Mouse (Mus musculus): ENCODE measurements around the gene Pde10a. TPM values are rescaled to one million over a fixed set of nuclear protein-coding genes. Genes with fewer than 3 reads are reported as not detected.
A peak's percentile ranks its signal among the peaks of the same experiment; 100 is the strongest.

Pde10a gene
- polyA plus RNA-seq, 1 experiment from 2014 or later, result 24.5 TPM

- H3K4me3 ChIP-seq (replicated peaks; ENCODE audit: low read length), result no peak overlapping the region
- H3K4me1 ChIP-seq (replicated peaks; ENCODE audit: control insufficient read depth, insufficient read depth, low read length), result peaks cover 14% of the 10 kb centered on the region
- 0 out of 2 replicates have a peak overlapping the region, but pooled peaks have one; percentile 6 for H3K27ac ChIP-seq (ENCODE audit: low read length)
- no peaks in the 10 kb centered on the region for H3K9me3 ChIP-seq (ENCODE audit: control insufficient read depth, low read length)
- ATAC-seq, result no peak
- H3K36me3 ChIP-seq (ENCODE audit: control insufficient read depth, insufficient read depth), result peaks cover 15% of the 10 kb centered on the region
- H3K4me2 ChIP-seq (ENCODE audit: low read length), result no peak overlapping the region
- H3K27me3 ChIP-seq (replicated peaks; ENCODE audit: control insufficient read depth, insufficient read depth, low read length), result no peaks in the 10 kb centered on the region
- no peak overlapping the region for H3K9ac ChIP-seq (replicated peaks; ENCODE audit: low read depth, low read length)
- 12% methylated on average over 12 of the region's 12 CpGs for WGBS
Observed at GRCm38 (mm10) chr17:8972152-8972854, 447.1 kb downstream of the Pde10a start.

- Histone ChIP-seq H3K4me3 (replicated peaks; ENCODE audit: low read length) (no peak overlapping the region), H3K4me1 (replicated peaks; ENCODE audit: control insufficient read depth, insufficient read depth, low read length) (peaks cover 14% of the 10 kb centered on the region), H3K9ac (replicated peaks; ENCODE audit: low read depth, low read length) (no peak overlapping the region), H3K9me3 (ENCODE audit: control insufficient read depth, low read length) (no peaks in the 10 kb centered on the region), H3K4me2 (ENCODE audit: low read length) (no peak overlapping the region), H3K36me3 (ENCODE audit: control insufficient read depth, insufficient read depth) (peaks cover 11% of the 10 kb centered on the region), H3K27me3 (replicated peaks; ENCODE audit: control insufficient read depth, insufficient read depth, low read length) (no peaks in the 10 kb centered on the region), H3K27ac (ENCODE audit: low read length) (no peak overlapping the region)
- 78% methylated on average over 5 of the region's 5 CpGs for WGBS
- no peak for ATAC-seq
Observed at GRCm38 (mm10) chr17:8973331-8973730, 448.2 kb downstream of the Pde10a start.

GRCm38 (mm10) chr17:8974423-8974822, 449.3 kb downstream of the Pde10a start:
- Histone ChIP-seq H3K36me3 (ENCODE audit: control insufficient read depth, insufficient read depth) (peaks cover 14% of the 10 kb centered on the region), H3K4me3 (replicated peaks; ENCODE audit: low read length) (no peak overlapping the region), H3K4me1 (replicated peaks; ENCODE audit: control insufficient read depth, insufficient read depth, low read length) (peaks cover 14% of the 10 kb centered on the region), H3K27ac (ENCODE audit: low read length) (no peak overlapping the region), H3K9me3 (ENCODE audit: control insufficient read depth, low read length) (no peaks in the 10 kb centered on the region), H3K9ac (replicated peaks; ENCODE audit: low read depth, low read length) (no peak overlapping the region), H3K4me2 (ENCODE audit: low read length) (no peak overlapping the region), H3K27me3 (replicated peaks; ENCODE audit: control insufficient read depth, insufficient read depth, low read length) (no peaks in the 10 kb centered on the region)
- no peak for ATAC-seq
- WGBS, result 42% methylated on average over 7 of the region's 7 CpGs

- no peak overlapping the region for H3K4me3 ChIP-seq (replicated peaks; ENCODE audit: low read length)
- peaks cover 14% of the 10 kb centered on the region for H3K4me1 ChIP-seq (replicated peaks; ENCODE audit: control insufficient read depth, insufficient read depth, low read length)
- H3K27ac ChIP-seq (ENCODE audit: low read length), result no peak overlapping the region
- no peak overlapping the region for H3K9ac ChIP-seq (replicated peaks; ENCODE audit: low read depth, low read length)
- 78% methylated on average over 6 of the region's 6 CpGs for WGBS
- no peaks in the 10 kb centered on the region for H3K9me3 ChIP-seq (ENCODE audit: control insufficient read depth, low read length)
- H3K36me3 ChIP-seq (ENCODE audit: control insufficient read depth, insufficient read depth), result peaks cover 14% of the 10 kb centered on the region
- no peak overlapping the region for H3K4me2 ChIP-seq (ENCODE audit: low read length)
- ATAC-seq, result no peak
- H3K27me3 ChIP-seq (replicated peaks; ENCODE audit: control insufficient read depth, insufficient read depth, low read length), result no peaks in the 10 kb centered on the region
Observed at GRCm38 (mm10) chr17:8974823-8975397, 449.7 kb downstream of the Pde10a start.

GRCm38 (mm10) chr17:8976745-8977144, 451.6 kb downstream of the Pde10a start:
- no peak for ATAC-seq
- WGBS, result 85% methylated on average over 6 of the region's 6 CpGs
- H3K36me3 ChIP-seq (ENCODE audit: control insufficient read depth, insufficient read depth), result peaks cover 14% of the 10 kb centered on the region; the same call in 1 of the 2 replicates

GRCm38 (mm10) chr17:8977271-8977670, 452.1 kb downstream of the Pde10a start:
- no peak overlapping the region for H3K9ac ChIP-seq (replicated peaks; ENCODE audit: low read depth, low read length)
- no peak for ATAC-seq
- no peaks in the 10 kb centered on the region for H3K27me3 ChIP-seq (replicated peaks; ENCODE audit: control insufficient read depth, insufficient read depth, low read length)
- no peak overlapping the region for H3K4me2 ChIP-seq (ENCODE audit: low read length)
- peaks cover 11% of the 10 kb centered on the region for H3K4me1 ChIP-seq (replicated peaks; ENCODE audit: control insufficient read depth, insufficient read depth, low read length)
- H3K4me3 ChIP-seq (replicated peaks; ENCODE audit: low read length), result no peak overlapping the region
- WGBS, result 83% methylated on average over 2 of the region's 2 CpGs
- no peaks in the 10 kb centered on the region for H3K9me3 ChIP-seq (ENCODE audit: control insufficient read depth, low read length)
- H3K36me3 ChIP-seq (ENCODE audit: control insufficient read depth, insufficient read depth), result peaks cover 19% of the 10 kb centered on the region; the same call in 1 of the 2 replicates
- H3K27ac ChIP-seq (ENCODE audit: low read length), result no peak overlapping the region

More at GRCm38 (mm10) chr17:8976745-8977144, 451.6 kb downstream of the Pde10a start:
- H3K4me1 ChIP-seq (replicated peaks; ENCODE audit: control insufficient read depth, insufficient read depth, low read length), result peaks cover 14% of the 10 kb centered on the region
- H3K4me2 ChIP-seq (ENCODE audit: low read length), result no peak overlapping the region
- H3K9ac ChIP-seq (replicated peaks; ENCODE audit: low read depth, low read length), result no peak overlapping the region
- no peak overlapping the region for H3K27ac ChIP-seq (ENCODE audit: low read length)
- H3K27me3 ChIP-seq (replicated peaks; ENCODE audit: control insufficient read depth, insufficient read depth, low read length), result no peaks in the 10 kb centered on the region
- H3K4me3 ChIP-seq (replicated peaks; ENCODE audit: low read length), result no peak overlapping the region
- H3K9me3 ChIP-seq (ENCODE audit: control insufficient read depth, low read length), result no peaks in the 10 kb centered on the region

- Histone ChIP-seq H3K36me3 (ENCODE audit: control insufficient read depth, insufficient read depth) (peaks cover 17% of the 10 kb centered on the region; the same call in 1 of the 2 replicates), H3K4me1 (replicated peaks; ENCODE audit: control insufficient read depth, insufficient read depth, low read length) (peaks cover 37% of the 10 kb centered on the region), H3K27me3 (replicated peaks; ENCODE audit: control insufficient read depth, insufficient read depth, low read length) (no peaks in the 10 kb centered on the region), H3K9ac (replicated peaks; ENCODE audit: low read depth, low read length) (no peak overlapping the region), H3K4me2 (ENCODE audit: low read length) (no peak overlapping the region), H3K4me3 (replicated peaks; ENCODE audit: low read length) (no peak overlapping the region), H3K9me3 (ENCODE audit: control insufficient read depth, low read length) (no peaks in the 10 kb centered on the region), H3K27ac (ENCODE audit: low read length) (no peak overlapping the region)
- no peak for ATAC-seq
- 62% methylated on average over 2 of the region's 2 CpGs for WGBS
Observed at GRCm38 (mm10) chr17:8983576-8983975, 458.4 kb downstream of the Pde10a start.

- H3K4me2 ChIP-seq (ENCODE audit: low read length), result no peak overlapping the region
- WGBS, result 17% methylated on average over 5 of the region's 5 CpGs
- peak overlapping the region; percentile 84 for H3K27ac ChIP-seq (ENCODE audit: low read length)
- no peaks in the 10 kb centered on the region for H3K27me3 ChIP-seq (replicated peaks; ENCODE audit: control insufficient read depth, insufficient read depth, low read length)
- ATAC-seq, result peak; percentile 48
- 0 out of 2 replicates have a peak, but pooled peaks cover 10% of the 10 kb centered on the region for H3K36me3 ChIP-seq (ENCODE audit: control insufficient read depth, insufficient read depth)
- H3K4me1 ChIP-seq (replicated peaks; ENCODE audit: control insufficient read depth, insufficient read depth, low read length), result peaks cover 40% of the 10 kb centered on the region
- H3K9me3 ChIP-seq (ENCODE audit: control insufficient read depth, low read length), result no peaks in the 10 kb centered on the region
- H3K9ac ChIP-seq (replicated peaks; ENCODE audit: low read depth, low read length), result no peak overlapping the region
- no peak overlapping the region for H3K4me3 ChIP-seq (replicated peaks; ENCODE audit: low read length)
Observed at GRCm38 (mm10) chr17:8985714-8986113, 460.5 kb downstream of the Pde10a start.

GRCm38 (mm10) chr17:8986551-8986950, 461.4 kb downstream of the Pde10a start:
- Histone ChIP-seq H3K9me3 (ENCODE audit: control insufficient read depth, low read length) (no peaks in the 10 kb centered on the region), H3K9ac (replicated peaks; ENCODE audit: low read depth, low read length) (no peak overlapping the region), H3K27me3 (replicated peaks; ENCODE audit: control insufficient read depth, insufficient read depth, low read length) (no peaks in the 10 kb centered on the region), H3K36me3 (ENCODE audit: control insufficient read depth, insufficient read depth) (0 out of 2 replicates have a peak, but pooled peaks cover 9% of the 10 kb centered on the region), H3K4me2 (ENCODE audit: low read length) (no peak overlapping the region), H3K4me1 (replicated peaks; ENCODE audit: control insufficient read depth, insufficient read depth, low read length) (peaks cover 40% of the 10 kb centered on the region), H3K27ac (ENCODE audit: low read length) (peak overlapping the region; percentile 71), H3K4me3 (replicated peaks; ENCODE audit: low read length) (no peak overlapping the region)
- ATAC-seq, result peak; percentile 16; the same call in 1 of the 2 replicates
- WGBS, result 43% methylated on average over 2 of the region's 2 CpGs
